Mouse (Mus musculus): Measurements from ENCODE around the gene Eif4a2.
"Not testable (repeated sequence)": the region's sequence is repeated elsewhere in the genome, so short reads cannot be mapped to it uniquely, and the experiment has no call there.

GRCm38 (mm10) chr16:23096886-23097285 is 10.4 kb upstream of the Eif4a2 start:
- not testable (repeated sequence) for TF ChIP-seq CTCF (IDR thresholded peaks at IDR 0.05); POLR2A (IDR thresholded peaks at IDR 0.05; ENCODE audit: insufficient read depth, low read depth, low read length)
